Mouse (Mus musculus): ENCODE data around the gene Lancl3. TPM values are rescaled to one million over a fixed set of nuclear protein-coding genes. Genes with fewer than 3 reads are reported as not detected.
"Not testable (repeated sequence)": the region's sequence is repeated elsewhere in the genome, so short reads cannot be mapped to it uniquely, and the experiment has no call there.

Gene Lancl3
- polyA plus RNA-seq, 1 experiment = 0.87 TPM

- 13% methylated on average over 8 of the region's 8 CpGs for WGBS
- no peak for TF ChIP-seq CTCF (IDR thresholded peaks at IDR 0.05; ENCODE audit: control insufficient read depth, insufficient read depth, low read length)
- no peak for TF ChIP-seq POLR2A (IDR thresholded peaks at IDR 0.05; ENCODE audit: borderline replicate concordance, control insufficient read depth, low read depth, low read length)
- Histone ChIP-seq H3K4me3 (replicated peaks; ENCODE audit: control insufficient read depth, low read depth, low read length) (peak overlapping the region; percentile 62), H3K27ac (ENCODE audit: control insufficient read depth, insufficient read depth, low read depth, low read length, poor library complexity) (peak overlapping the region; percentile 41; the same call in 1 of the 2 replicates), H3K4me1 (ENCODE audit: control insufficient read depth, insufficient read depth, low read length) (no peaks in the 10 kb centered on the region; the same call in 1 of the 2 replicates)
These were observed 72.3 kb downstream of the Lancl3 start for GRCm38 (mm10) chrX:9271947-9272459.

GRCm38 (mm10) chrX:9272460-9273361 lies 73.0 kb downstream of the Lancl3 start, which contains the start of gene Xk:
Gene Xk (plus strand): TSS chrX:9272756.
- WGBS = 8% methylated on average over 82 of the region's 94 CpGs
- H3K4me1 ChIP-seq (ENCODE audit: control insufficient read depth, insufficient read depth, low read length) = no peaks in the 10 kb centered on the region; the same call in 1 of the 2 replicates
- peak; percentile 24; the same call in 1 of the 2 replicates for TF ChIP-seq POLR2A (IDR thresholded peaks at IDR 0.05; ENCODE audit: borderline replicate concordance, control insufficient read depth, low read depth, low read length)
- TF ChIP-seq CTCF (IDR thresholded peaks at IDR 0.05; ENCODE audit: control insufficient read depth, insufficient read depth, low read length) = no peak
- H3K27ac ChIP-seq (ENCODE audit: control insufficient read depth, insufficient read depth, low read depth, low read length, poor library complexity) = peak within 1 kb of the TSS; percentile 96
- H3K4me3 ChIP-seq (replicated peaks; ENCODE audit: control insufficient read depth, low read depth, low read length) = peak within 1 kb of the TSS; percentile 62

- 31% methylated on average over 12 of the region's 12 CpGs for WGBS
- Histone ChIP-seq H3K4me1 (ENCODE audit: control insufficient read depth, insufficient read depth, low read length) (no peaks in the 10 kb centered on the region; the same call in 1 of the 2 replicates), H3K27ac (ENCODE audit: control insufficient read depth, insufficient read depth, low read depth, low read length, poor library complexity) (peak overlapping the region; percentile 96), H3K4me3 (replicated peaks; ENCODE audit: control insufficient read depth, low read depth, low read length) (peak overlapping the region; percentile 62)
- TF ChIP-seq POLR2A (IDR thresholded peaks at IDR 0.05; ENCODE audit: borderline replicate concordance, control insufficient read depth, low read depth, low read length) (no peak), CTCF (IDR thresholded peaks at IDR 0.05; ENCODE audit: control insufficient read depth, insufficient read depth, low read length) (no peak)
These were observed 73.8 kb downstream of the Lancl3 start for GRCm38 (mm10) chrX:9273377-9274002.

- Histone ChIP-seq H3K27ac (ENCODE audit: control insufficient read depth, insufficient read depth, low read depth, low read length, poor library complexity) (peak overlapping the region; percentile 43; the same call in 1 of the 2 replicates), H3K4me1 (ENCODE audit: control insufficient read depth, insufficient read depth, low read length) (no peaks in the 10 kb centered on the region; the same call in 1 of the 2 replicates), H3K4me3 (replicated peaks; ENCODE audit: control insufficient read depth, low read depth, low read length) (peak overlapping the region; percentile 50)
- WGBS = 49% methylated on average over 8 of the region's 8 CpGs
- no peak for TF ChIP-seq POLR2A (IDR thresholded peaks at IDR 0.05; ENCODE audit: borderline replicate concordance, control insufficient read depth, low read depth, low read length)
- TF ChIP-seq CTCF (IDR thresholded peaks at IDR 0.05; ENCODE audit: control insufficient read depth, insufficient read depth, low read length) = no peak
These were observed 74.6 kb downstream of the Lancl3 start for GRCm38 (mm10) chrX:9274321-9274720.

GRCm38 (mm10) chrX:9283464-9283863 lies 83.8 kb downstream of the Lancl3 start, which contains the start of gene H2al1m:
Gene H2al1m (plus strand): TSS chrX:9283764.
- WGBS = no CpG with 5 or more reads among the region's 1 CpGs
- not testable (repeated sequence) for H3K4me1 ChIP-seq (ENCODE audit: control insufficient read depth, insufficient read depth, low read length); H3K4me3 ChIP-seq (replicated peaks; ENCODE audit: control insufficient read depth, low read depth, low read length); H3K27ac ChIP-seq (ENCODE audit: control insufficient read depth, insufficient read depth, low read depth, low read length, poor library complexity)

- not testable (repeated sequence) for H3K27ac ChIP-seq (ENCODE audit: control insufficient read depth, insufficient read depth, low read depth, low read length, poor library complexity); H3K4me3 ChIP-seq (replicated peaks; ENCODE audit: control insufficient read depth, low read depth, low read length); H3K4me1 ChIP-seq (ENCODE audit: control insufficient read depth, insufficient read depth, low read length)
- 74% methylated on average over 4 of the region's 4 CpGs for WGBS
These were observed 93.6 kb downstream of the Lancl3 start for GRCm38 (mm10) chrX:9293140-9293829.

GRCm38 (mm10) chrX:9298413-9298864 lies 98.7 kb downstream of the Lancl3 start:
- peak overlapping the region; percentile 84 for H3K27ac ChIP-seq (ENCODE audit: control insufficient read depth, insufficient read depth, low read depth, low read length, poor library complexity)
- 67% methylated on average over 5 of the region's 5 CpGs for WGBS
- H3K4me1 ChIP-seq (ENCODE audit: control insufficient read depth, insufficient read depth, low read length) = no peaks in the 10 kb centered on the region
- H3K4me3 ChIP-seq (replicated peaks; ENCODE audit: control insufficient read depth, low read depth, low read length) = peak overlapping the region; percentile 14
- TF ChIP-seq CTCF (IDR thresholded peaks at IDR 0.05; ENCODE audit: control insufficient read depth, insufficient read depth, low read length) (no peak), POLR2A (IDR thresholded peaks at IDR 0.05; ENCODE audit: borderline replicate concordance, control insufficient read depth, low read depth, low read length) (no peak)

GRCm38 (mm10) chrX:9302791-9303190 lies 103.1 kb downstream of the Lancl3 start:
- 35% methylated on average over 5 of the region's 5 CpGs for WGBS
- no peak overlapping the region for H3K27ac ChIP-seq (ENCODE audit: control insufficient read depth, insufficient read depth, low read depth, low read length, poor library complexity)
- TF ChIP-seq CTCF (IDR thresholded peaks at IDR 0.05; ENCODE audit: control insufficient read depth, insufficient read depth, low read length) (no peak), POLR2A (IDR thresholded peaks at IDR 0.05; ENCODE audit: borderline replicate concordance, control insufficient read depth, low read depth, low read length) (no peak)

More at GRCm38 (mm10) chrX:9302791-9303190, 103.1 kb downstream of the Lancl3 start:
- H3K4me3 ChIP-seq (replicated peaks; ENCODE audit: control insufficient read depth, low read depth, low read length) = no peak overlapping the region
- H3K4me1 ChIP-seq (ENCODE audit: control insufficient read depth, insufficient read depth, low read length) = no peaks in the 10 kb centered on the region; the same call in 1 of the 2 replicates

Measured in bone marrow, adult 2 months (tissue).